Mouse (Mus musculus) stomach, embryonic 14.5 days (tissue): Measurements from ENCODE around the gene Stfa2l1. TPM values are rescaled to one million over a fixed set of nuclear protein-coding genes. Genes with fewer than 3 reads are reported as not detected.
"Not testable (repeated sequence)": the region's sequence is repeated elsewhere in the genome, so short reads cannot be mapped to it uniquely, and the experiment has no call there.

ENCODE experiments used
- ATAC-seq: fragments of 200-750 bp; cut with Nextera tagmentation; 2 replicates; pipeline ENCODE4 v1.8.0; 2017; ENCODE audit warnings: low read depth, moderate TSS enrichment; ENCODE audit not compliant: insufficient number of reproducible peaks, insufficient read depth, low FRiP score
- H3K27ac ChIP-seq: fragments of 300-500 bp; sonication (generic); 2 replicates; pipeline ENCODE4 v1.5.1; 2014; ENCODE audit warnings: mild to moderate bottlenecking, low read length, moderate library complexity, mixed read lengths
- H3K27me3 ChIP-seq: fragments of 300-500 bp; sonication (generic); 2 replicates; pipeline ENCODE4 v1.6.1; 2014; ENCODE audit warnings: low read length, control low read depth, mixed read lengths; ENCODE audit not compliant: control insufficient read depth, insufficient read depth
- H3K36me3 ChIP-seq: fragments of 300-500 bp; sonication (generic); 2 replicates; pipeline ENCODE4 v1.6.1; 2014; ENCODE audit warnings: mild to moderate bottlenecking, control low read depth, low read length, moderate library complexity, mixed read lengths; ENCODE audit not compliant: control insufficient read depth, insufficient read depth
- H3K4me1 ChIP-seq: fragments of 300-500 bp; sonication (generic); 2 replicates; pipeline ENCODE4 v1.6.1; 2014; ENCODE audit warnings: low read length, control low read depth, mixed read lengths; ENCODE audit not compliant: control insufficient read depth, insufficient read depth
- H3K4me2 ChIP-seq: fragments of 300-500 bp; sonication (generic); replicated peaks from 2 replicates; pipeline ENCODE4 v1.6.1; 2014; ENCODE audit warnings: low read depth, low read length, control low read depth
- H3K4me3 ChIP-seq: fragments of 300-500 bp; sonication (generic); 2 replicates; pipeline ENCODE4 v1.5.1; 2014; ENCODE audit warnings: low read depth, low read length, control low read depth
- H3K9ac ChIP-seq: fragments of 300-500 bp; sonication (generic); replicated peaks from 2 replicates; pipeline ENCODE4 v1.6.1; 2014; ENCODE audit warnings: low read depth, mild to moderate bottlenecking, control low read depth, low read length, moderate library complexity, mixed read lengths
- H3K9me3 ChIP-seq: fragments of 300-500 bp; sonication (generic); 2 replicates; pipeline ENCODE4 v1.6.1; 2016; ENCODE audit warnings: low read depth, low read length, control low read depth; ENCODE audit not compliant: control insufficient read depth
- WGBS: fragments of 180-500 bp; shearing (Covaris S2); extraction: QIAGEN DNeasy Blood & Tissue Kit; methylation state at CpG from one replicate; pipeline ENCODE4 v1.1.7; 2014; 5-methylcytosine and 5-hydroxymethylcytosine counted together
- polyA plus RNA-seq: library from polyadenylated mRNA; unstranded; fragments of >200 nt; fragmentation: Nextera tagmentation; extraction: Ambion mirVana; gene quantifications from 2 replicates; pipeline ENCODE4 v1.2.1, GENCODE M21; 2014

Gene Stfa2l1
- polyA plus RNA-seq, 1 experiment from 2014 or later = 3.6 TPM

DNA sequence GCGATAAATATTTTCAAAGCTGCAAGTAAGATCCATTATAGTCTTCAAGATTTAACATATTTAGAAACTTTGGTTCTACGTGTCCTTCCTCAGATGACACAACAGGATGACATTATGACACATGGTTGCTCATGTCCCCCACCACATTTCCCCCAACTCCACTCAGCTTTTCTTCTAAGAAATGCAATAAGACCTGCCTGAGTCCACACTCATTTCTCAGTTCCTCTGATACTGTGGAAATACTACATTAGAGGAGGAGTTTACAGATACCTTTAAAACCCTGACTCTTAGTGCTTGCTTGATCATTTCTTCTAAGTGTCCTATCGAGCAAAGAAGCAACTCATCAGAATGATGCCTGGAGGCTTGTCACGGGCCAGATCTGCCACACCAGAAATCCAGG is 27.3 kb downstream of the Stfa2l1 start, which contains the start of gene Gm5483:
Gene Gm5483, plus strand, starts transcription at position 301 of the 400 bp plus-strand sequence.
- H3K27me3 ChIP-seq, H3K4me1 ChIP-seq, H3K27ac ChIP-seq, H3K4me2 ChIP-seq, H3K4me3 ChIP-seq, ATAC-seq, H3K9me3 ChIP-seq, H3K36me3 ChIP-seq, H3K9ac ChIP-seq: not testable (repeated sequence)
- 79% methylated on average over 4 of the region's 4 CpGs for WGBS

DNA sequence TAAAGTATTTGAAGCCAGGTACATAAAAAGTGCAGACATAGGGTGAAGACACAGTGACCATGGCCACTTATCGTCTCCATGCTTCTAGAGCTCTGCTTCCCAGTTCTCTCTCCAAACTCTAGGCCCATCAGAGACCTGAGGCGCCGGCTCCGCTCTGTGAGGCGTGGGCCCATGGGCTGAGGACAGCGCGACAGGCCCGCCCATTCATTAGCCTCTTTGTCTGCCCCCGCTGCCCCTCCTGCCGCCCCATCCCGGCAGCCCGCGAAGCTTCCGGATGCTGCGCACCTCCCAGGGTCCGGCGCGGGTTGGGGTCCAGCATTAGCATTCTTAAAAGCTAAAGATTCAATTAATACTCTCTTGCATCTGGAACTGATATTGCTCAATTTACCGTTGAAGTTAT is 42.6 kb downstream of the Stfa2l1 start:
- Histone ChIP-seq H3K27me3 (no peaks in the 10 kb centered on the region), H3K36me3 (no peaks in the 10 kb centered on the region), H3K4me3 (no peak overlapping the region), H3K4me2 (no peak overlapping the region), H3K9ac (no peak overlapping the region), H3K9me3 (no peaks in the 10 kb centered on the region), H3K4me1 (no peaks in the 10 kb centered on the region), H3K27ac (no peak overlapping the region)
- no peak for ATAC-seq
- 59% methylated on average over 19 of the region's 19 CpGs for WGBS

GRCm38 (mm10) chr16:36203846-36204245 is 47.2 kb downstream of the Stfa2l1 start:
- no peaks in the 10 kb centered on the region for H3K4me1 ChIP-seq
- no peaks in the 10 kb centered on the region for H3K9me3 ChIP-seq
- WGBS = 52% methylated on average over 5 of the region's 5 CpGs
- no peak overlapping the region for H3K9ac ChIP-seq
- no peak overlapping the region for H3K27ac ChIP-seq
- no peak for ATAC-seq
- H3K27me3 ChIP-seq = no peaks in the 10 kb centered on the region
- no peaks in the 10 kb centered on the region for H3K36me3 ChIP-seq
- no peak overlapping the region for H3K4me3 ChIP-seq
- no peak overlapping the region for H3K4me2 ChIP-seq

GRCm38 (mm10) chr16:36205684-36206083 is 49.1 kb downstream of the Stfa2l1 start:
- not testable (repeated sequence) for H3K4me3 ChIP-seq, H3K4me2 ChIP-seq, ATAC-seq, H3K27me3 ChIP-seq, H3K9me3 ChIP-seq, H3K36me3 ChIP-seq, H3K9ac ChIP-seq, H3K4me1 ChIP-seq, H3K27ac ChIP-seq
- 45% methylated on average over 2 of the region's 2 CpGs for WGBS

DNA sequence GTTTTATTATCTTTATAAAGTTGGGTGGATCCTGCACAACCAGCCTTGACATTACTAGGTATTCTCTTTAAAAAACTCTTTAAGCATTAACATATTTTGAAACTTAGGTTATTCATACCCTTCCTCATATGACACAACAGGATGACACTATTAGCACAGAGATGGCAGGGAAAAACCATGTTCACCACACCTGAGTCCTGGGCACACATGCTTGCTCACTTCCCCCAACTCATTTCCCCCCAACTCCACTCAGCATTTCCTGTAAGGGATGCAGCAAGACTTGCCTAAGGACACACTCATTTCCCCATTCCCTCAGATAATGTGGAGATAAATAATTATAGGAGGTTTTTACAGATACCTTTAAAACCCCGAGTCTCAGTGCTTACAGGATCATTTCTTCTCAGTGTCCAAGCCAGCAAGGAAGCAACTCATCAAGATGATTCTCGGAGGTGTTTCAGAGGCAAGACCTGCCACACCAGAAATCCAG is 53.4 kb downstream of the Stfa2l1 start, which contains the start of gene Gm5416:
Gene Gm5416, plus strand, starts transcription at position 437 of the 487 bp plus-strand sequence.
- Histone ChIP-seq H3K9ac (no peak within 1 kb of the TSS), H3K27ac (no peak within 1 kb of the TSS), H3K27me3 (no peaks in the 10 kb centered on the region), H3K4me2 (no peak within 1 kb of the TSS), H3K4me3 (no peak within 1 kb of the TSS), H3K36me3 (no peaks in the 10 kb centered on the region), H3K9me3 (no peaks in the 10 kb centered on the region), H3K4me1 (no peaks in the 10 kb centered on the region)
- 79% methylated on average over 2 of the region's 2 CpGs for WGBS
- ATAC-seq = no peak

Other genes starting within 250 kb of the Stfa2l1 start
- gene Parp9, start 218.3 kb upstream of the Stfa2l1 start, polyA plus RNA-seq = 6.5 and 8.1 TPM in 2 replicates
- 7.7 and 8.0 TPM in 2 replicates for gene Dtx3l, start 217.7 kb upstream of the Stfa2l1 start, polyA plus RNA-seq
- 44.1 and 44.5 TPM in 2 replicates for gene Kpna1, start 178.1 kb upstream of the Stfa2l1 start, polyA plus RNA-seq
- 10.4 and 11.9 TPM in 2 replicates for gene Wdr5b, start 115.6 kb upstream of the Stfa2l1 start, polyA plus RNA-seq
- 395 and 400 TPM in 2 replicates for gene Fam162a, start 85.2 kb upstream of the Stfa2l1 start, polyA plus RNA-seq
- gene Ccdc58, start 85.1 kb upstream of the Stfa2l1 start, polyA plus RNA-seq = 71.0 and 85.7 TPM in 2 replicates
- 0.25 TPM in 2 replicates for gene Csta1, start 25.6 kb upstream of the Stfa2l1 start, polyA plus RNA-seq
- 6.7 and 12.1 TPM in 2 replicates for gene Gm5483, start 27.4 kb downstream of the Stfa2l1 start, polyA plus RNA-seq
- gene Gm5416, start 53.6 kb downstream of the Stfa2l1 start, polyA plus RNA-seq = not detected in 2 replicates
- not detected in 2 replicates for gene 2010005H15Rik, start 64.7 kb downstream of the Stfa2l1 start, polyA plus RNA-seq
- 15.1 and 16.5 TPM in 2 replicates for gene Stfa1, start 120.1 kb downstream of the Stfa2l1 start, polyA plus RNA-seq
- gene BC117090, start 177.5 kb downstream of the Stfa2l1 start, polyA plus RNA-seq = not detected in 2 replicates
- gene BC100530, start 210.9 kb downstream of the Stfa2l1 start, polyA plus RNA-seq = 10.4 and 14.5 TPM in 2 replicates